Mouse (Mus musculus): ENCODE results near the gene Krtap1-3.
"Not testable (repeated sequence)": the region's sequence is repeated elsewhere in the genome, so short reads cannot be mapped to it uniquely, and the experiment has no call there.

Krtap1-3 gene

DNA sequence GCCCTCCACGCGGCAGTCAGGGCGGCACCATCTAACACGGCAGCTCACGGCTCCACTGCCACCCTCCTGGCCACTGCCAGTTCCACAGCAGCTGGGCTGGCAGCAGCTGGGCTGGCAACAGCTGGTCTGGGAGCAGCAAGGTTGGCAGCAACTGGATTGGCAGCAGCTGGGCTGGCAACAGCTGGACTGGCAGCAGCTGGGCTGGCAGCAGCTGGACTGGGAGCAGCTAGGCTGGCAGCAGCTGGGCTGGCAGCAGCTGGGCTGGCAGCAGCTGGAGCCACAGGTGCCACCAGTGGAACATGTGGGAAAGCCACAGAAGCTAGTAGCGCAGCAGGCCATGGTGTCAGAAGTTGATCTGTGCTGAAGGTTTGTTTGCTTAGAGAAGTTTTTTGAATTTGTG, at the start of gene Krtap1-3:
TSS of gene Krtap1-3 (minus strand) at position 359 of the 400 bp plus-strand sequence.
- DNase-seq (ENCODE audit: extremely low spot score, low spot score), result no peak

DNA sequence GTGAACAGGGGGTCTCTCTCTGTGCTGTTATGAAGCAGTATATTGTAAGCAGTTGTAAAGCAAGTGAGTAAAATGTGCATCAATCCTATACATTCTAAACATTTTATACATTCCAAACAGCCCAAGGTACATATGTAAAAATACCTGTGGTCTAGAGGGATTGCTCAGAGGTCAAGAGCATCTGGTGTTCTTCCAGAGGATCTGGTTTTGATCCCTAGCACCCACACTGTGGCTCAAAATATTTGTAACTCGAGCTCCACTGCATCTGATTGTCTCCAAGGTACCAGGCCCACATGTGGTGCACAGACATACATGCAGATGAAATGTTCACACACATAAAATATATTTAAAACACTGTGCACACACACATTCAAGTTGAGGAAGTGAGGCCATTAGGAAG, 49.8 kb upstream of the Krtap1-3 start:
- no peak for DNase-seq (ENCODE audit: extremely low spot score, low spot score)

DNA sequence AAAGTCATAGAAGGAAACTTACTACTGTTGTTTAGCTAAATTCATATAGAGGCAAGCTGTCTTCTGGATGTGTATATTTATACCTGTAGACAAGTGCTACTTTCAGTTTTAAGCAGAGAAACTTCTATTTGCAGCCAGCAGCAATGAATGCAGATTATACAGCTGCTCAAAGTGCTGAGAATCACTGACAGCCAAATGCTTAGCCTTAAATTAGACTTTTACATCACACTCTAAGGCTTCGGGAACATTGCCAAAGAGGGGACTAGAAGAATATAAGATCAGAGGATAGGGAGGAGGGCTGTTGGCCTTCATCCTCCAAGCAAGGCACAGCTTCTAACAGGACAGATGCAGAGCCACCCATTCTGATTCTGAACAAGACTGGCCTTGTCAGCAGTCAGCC, 45.9 kb upstream of the Krtap1-3 start:
- DNase-seq (ENCODE audit: extremely low spot score, low spot score), result no peak

DNA sequence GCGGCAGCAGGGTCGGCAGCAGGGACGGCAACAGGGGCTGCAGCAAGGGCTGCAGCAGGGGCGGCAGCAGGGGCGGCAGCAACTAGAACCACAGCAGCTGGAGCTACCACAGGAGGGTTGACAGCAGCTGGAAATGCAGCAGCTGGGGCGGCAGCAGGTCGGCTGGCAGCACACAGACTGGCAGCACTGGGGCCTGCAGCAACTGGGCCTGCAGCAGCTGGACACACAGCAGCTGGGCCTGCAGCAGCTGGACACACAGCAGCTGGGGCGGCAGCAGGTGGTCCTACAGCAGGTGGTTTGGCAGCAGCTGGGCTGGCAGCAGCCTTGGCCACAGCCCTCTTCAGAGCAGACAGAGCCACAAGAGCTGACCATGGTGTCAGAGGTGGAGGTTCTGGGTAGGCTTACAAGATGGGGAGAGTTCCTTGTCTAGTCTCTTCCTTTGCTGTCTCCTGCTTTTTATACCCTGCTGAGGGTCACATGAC, 43.6 kb upstream of the Krtap1-3 start, which contains the start of gene Krtap4-2:
TSS of gene Krtap4-2 (minus strand) at position 432 of the 482 bp plus-strand sequence.
- DNase-seq (ENCODE audit: extremely low spot score, low spot score), result no peak

DNA sequence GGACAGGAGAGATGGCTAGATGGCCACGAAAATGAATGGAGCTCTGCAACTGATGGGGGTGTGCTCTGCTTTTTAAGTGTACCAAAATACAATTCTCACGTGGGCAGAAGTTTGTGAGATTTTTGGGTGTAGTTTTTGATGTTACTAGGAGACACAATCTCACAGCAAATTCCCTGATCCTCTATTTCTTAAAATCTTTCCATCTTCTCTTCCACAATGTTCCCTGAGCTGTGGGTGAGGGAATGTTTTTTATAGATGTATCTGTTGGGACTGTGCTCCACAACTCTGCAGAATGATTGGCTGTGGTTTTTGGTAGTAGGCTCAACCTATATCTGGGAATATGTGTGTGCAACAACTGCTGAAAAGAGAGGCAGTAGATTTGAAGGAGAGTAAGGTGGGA, 42.2 kb upstream of the Krtap1-3 start:
- DNase-seq (ENCODE audit: extremely low spot score, low spot score), result no peak

DNA sequence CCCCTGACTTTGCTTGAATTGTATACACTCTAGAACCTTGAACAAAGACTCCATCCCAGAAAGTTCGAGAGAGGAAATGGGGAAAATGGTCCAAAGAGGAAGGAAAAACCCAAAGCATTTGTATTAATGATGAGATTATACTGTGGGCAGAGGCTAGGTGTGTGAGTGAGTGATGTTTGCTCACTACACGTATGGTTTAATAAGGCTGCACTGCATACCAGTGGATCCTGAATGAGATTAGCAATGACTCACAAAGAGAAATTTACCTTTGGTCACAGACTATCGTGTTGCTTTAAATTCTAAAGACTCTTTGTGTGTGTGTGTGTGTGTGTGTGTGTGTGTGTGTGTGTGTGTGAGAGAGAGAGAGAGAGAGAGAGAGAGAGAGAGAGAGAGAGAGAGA, 39.8 kb upstream of the Krtap1-3 start:
- no peak for DNase-seq (ENCODE audit: extremely low spot score, low spot score)

DNA sequence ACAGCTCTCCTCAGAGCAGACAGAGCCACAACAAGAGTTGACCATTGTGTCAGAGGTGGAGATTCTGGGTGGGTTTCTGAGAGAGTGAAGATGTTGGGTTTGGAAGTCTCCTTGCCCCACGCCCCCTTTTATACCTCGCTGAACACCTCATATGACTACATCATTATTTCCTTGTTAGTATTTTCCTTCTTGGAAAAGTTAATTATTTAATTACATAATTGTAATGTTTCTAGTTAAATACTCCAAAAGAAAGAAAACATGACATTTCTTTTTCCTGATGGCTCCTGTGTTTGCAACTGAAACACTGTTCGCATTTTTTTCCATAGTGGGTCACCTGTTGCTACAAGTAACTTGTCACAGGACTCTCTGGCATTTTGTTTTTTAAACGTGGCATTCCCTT, 37.0 kb upstream of the Krtap1-3 start, which contains the start of gene Krtap4-1:
TSS of gene Krtap4-1 (minus strand) at position 101 of the 400 bp plus-strand sequence.
- no peak for DNase-seq (ENCODE audit: extremely low spot score, low spot score)

DNA sequence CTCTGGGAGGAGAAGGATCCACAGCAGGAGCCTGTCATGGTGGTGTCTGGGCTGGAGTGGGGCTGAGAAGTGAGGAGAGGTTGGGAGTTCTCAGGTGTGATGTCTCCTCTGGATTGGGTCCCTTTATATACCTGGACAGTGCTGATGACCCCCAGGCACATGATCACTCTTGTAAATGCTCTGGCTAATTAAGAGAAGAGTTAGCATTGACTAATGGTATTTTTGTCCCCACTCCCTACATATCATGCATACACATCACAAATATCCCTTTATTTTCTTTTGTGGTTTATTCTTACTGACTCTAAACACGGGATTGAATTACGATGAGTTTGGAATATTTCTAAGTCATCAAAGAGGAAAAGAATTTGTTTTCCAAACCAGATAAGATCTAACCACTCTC, 29.2 kb upstream of the Krtap1-3 start, which contains the start of gene Gm11562:
TSS of gene Gm11562 (minus strand) at position 101 of the 400 bp plus-strand sequence.
- no peak for DNase-seq (ENCODE audit: extremely low spot score, low spot score)

DNA sequence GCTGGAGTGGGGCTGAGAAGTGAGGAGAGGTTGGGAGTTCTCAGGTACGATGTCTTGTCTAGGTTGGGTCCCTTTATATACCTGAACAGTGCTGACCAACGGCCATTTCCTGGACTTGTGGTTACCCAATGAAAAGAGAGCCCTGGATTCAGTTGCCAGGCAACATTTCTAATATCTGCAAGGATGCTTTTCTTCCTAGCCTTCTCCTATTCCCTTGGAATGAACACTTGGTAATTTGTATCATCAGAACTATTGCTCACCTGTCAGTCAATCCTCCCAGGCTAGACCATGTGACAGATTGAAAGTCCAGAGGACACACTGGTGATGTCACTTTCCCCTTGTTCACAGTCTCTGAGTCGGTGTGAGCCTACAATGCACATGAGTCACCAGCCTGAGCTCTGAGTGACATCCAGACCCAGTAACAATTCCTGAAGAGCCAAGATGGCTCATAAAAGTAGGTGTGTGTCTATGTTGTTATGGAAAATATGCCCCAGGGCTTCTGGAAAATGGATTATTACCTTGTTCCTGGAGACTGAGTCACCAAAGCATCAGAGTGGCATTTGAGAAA, 23.7 kb upstream of the Krtap1-3 start, which contains the start of gene Krtap2-4:
TSS of gene Krtap2-4 (minus strand) at position 51 of the 568 bp plus-strand sequence.
- DNase-seq (ENCODE audit: extremely low spot score, low spot score), result no peak

DNA sequence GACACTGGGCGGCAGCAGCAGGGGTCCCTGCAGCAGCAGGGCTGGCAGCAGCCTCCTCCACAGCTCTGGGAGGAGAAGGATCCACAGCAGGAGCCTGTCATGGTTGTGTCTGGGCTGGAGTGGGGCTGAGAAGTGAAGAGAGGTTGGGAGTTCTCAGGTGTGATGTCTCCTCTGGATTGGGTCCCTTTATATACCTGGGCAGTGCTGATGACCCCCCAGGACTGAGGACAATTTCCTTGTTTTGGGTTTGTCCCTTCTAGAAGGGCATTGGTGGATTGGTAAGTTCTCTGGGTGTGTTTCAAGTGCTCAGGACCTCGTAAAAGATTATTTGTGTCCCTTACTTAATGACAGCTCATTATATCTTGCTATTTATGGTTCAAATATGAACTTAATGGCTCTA, 18.9 kb upstream of the Krtap1-3 start, which contains the start of gene Gm11937:
TSS of gene Gm11937 (minus strand) at position 101 of the 400 bp plus-strand sequence.
- DNase-seq (ENCODE audit: extremely low spot score, low spot score), result not testable (repeated sequence)

DNA sequence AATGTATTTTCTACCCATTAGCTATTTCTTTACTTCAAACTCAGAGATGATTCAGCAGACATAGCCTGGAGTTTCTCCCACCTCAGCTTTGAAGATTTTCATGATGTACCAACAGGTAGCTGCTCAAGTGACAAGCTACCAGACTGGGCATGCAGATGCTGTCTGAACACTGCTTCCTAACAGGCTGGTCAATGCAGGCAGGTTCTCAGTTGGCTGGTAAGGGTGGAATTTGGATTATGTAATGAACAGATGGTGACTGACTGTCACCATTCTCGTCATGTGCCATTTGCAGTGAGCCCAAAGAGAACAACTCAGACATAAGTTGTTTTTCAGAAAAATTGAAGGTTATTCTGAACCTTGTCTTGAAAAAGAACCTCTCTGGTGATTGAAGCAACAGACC, 18.0 kb upstream of the Krtap1-3 start:
- DNase-seq (ENCODE audit: extremely low spot score, low spot score), result no peak

DNA sequence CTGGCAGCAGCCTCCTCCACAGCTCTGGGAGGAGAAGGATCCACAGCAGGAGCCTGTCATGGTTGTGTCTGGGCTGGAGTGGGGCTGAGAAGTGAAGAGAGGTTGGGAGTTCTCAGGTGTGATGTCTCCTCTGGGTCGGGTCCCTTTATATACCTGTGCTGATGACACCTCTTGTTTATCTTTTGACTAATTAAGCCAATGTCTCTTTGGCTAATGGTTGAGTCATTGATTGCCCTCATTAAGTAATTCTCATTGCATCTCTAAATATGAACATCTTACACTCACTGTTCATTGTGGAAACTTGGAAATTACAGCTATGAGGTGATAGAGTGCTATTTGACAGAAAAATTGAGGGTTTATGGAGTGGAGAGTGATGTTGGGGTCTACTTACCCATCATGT, 12.1 kb upstream of the Krtap1-3 start, which contains the start of gene Gm11938:
TSS of gene Gm11938 (minus strand) at position 101 of the 400 bp plus-strand sequence.
- not testable (repeated sequence) for DNase-seq (ENCODE audit: extremely low spot score, low spot score)

DNA sequence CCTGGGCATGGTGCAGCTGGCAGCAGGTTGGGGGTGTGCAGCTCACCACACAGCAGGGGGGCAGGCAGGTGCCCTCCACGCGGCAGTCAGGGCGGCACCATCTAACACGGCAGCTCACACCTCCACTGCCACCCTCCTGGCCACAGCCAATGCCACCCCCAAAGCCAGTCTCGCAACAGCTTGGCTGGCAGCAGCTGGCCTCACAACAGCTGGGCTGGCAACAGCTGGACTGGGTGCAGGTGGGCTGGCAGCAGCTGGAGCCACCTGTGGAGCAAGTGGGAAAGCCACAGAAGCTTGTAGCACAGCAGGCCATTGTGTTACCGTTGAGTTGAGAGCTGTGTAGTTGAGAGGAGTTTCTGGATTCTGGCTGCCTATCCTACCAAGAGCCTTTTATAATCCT, 6.6 kb upstream of the Krtap1-3 start, which contains the start of gene Krtap9-3:
TSS of gene Krtap9-3 (minus strand) at position 364 of the 400 bp plus-strand sequence.
- DNase-seq (ENCODE audit: extremely low spot score, low spot score), result not testable (repeated sequence)

DNA sequence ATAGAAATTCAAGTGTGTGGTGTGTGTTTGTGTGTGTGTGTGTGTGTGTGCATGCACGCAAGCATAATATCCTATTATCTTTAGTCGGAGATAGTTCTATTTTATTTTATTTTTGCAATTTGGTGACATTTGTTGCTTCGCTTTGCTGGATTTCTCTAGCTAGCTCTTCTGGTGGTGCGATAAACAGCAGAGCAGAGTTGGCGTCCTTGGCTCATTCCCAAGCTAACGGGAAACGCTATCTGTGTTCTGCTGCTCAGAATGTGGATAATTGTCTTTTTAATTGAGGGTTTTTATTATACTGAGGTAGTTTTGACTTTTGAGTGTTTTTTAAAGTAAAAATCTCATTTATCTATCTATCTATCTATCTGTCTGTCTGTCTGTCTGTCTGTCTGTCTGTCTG, 6.0 kb downstream of the Krtap1-3 start:
- no peak for DNase-seq (ENCODE audit: extremely low spot score, low spot score)

DNA sequence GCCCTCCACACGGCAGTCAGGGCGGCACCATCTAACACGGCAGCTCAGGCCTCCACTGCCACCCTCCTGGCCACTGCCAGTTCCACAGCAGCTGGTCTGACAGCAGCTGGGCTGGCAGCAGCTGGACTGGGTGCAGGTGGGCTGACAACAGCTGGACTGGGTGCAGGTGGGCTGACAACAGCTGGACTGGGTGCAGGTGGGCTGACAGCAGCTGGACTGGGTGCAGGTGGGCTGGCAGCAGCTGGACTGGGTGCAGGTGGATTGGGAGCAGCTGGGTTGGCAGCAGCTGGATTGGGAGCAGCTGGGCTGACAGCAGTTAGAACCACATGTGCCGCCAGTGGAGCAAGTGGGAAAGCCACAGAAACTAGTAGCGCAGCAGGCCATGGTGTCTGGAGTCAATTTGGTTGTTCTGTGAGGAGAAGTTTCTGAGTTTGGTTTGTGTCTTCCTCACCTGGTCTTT, 7.9 kb downstream of the Krtap1-3 start, which contains the start of gene Krtap1-4:
TSS of gene Krtap1-4 (minus strand) at position 410 of the 460 bp plus-strand sequence.
- no peak for DNase-seq (ENCODE audit: extremely low spot score, low spot score)

DNA sequence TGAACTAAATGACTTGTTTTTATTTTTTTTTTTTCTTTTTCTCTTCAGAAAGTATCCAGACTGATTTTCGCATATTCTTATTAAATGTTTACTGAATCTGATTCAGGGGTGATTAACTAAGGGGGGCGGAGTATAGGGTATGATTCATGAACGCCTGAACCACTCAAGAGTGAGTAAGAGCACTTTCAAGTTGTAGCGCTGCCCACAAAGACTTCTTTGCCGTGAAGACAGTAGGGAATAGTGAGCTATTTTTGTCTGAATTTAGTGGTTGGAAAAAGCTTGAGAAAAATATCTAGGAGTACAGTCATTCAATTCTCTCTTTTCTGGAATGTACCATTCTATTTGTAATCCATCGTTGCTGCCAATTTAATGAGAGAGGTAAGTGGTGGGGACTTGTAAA, 9.6 kb downstream of the Krtap1-3 start:
- DNase-seq (ENCODE audit: extremely low spot score, low spot score), result no peak

DNA sequence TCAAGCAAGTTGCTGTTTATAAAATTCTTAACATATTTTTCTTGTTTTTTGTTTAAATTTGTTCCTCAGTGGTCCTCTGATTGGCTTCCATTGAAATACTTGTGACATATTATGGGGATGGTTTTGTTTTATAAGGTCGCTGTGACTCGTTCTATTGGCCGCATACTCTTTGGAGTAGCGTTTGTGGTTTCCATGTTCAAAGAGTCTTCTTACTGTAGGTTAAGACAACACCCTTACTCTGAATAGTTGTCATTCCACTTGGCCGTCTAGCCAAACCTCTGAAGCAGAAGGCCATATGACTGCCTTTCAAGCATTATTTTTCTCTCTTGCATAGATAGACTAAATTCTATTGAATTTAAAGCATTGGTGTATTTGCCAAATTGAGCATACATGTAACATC, 10.1 kb downstream of the Krtap1-3 start:
- DNase-seq (ENCODE audit: extremely low spot score, low spot score), result no peak

DNA sequence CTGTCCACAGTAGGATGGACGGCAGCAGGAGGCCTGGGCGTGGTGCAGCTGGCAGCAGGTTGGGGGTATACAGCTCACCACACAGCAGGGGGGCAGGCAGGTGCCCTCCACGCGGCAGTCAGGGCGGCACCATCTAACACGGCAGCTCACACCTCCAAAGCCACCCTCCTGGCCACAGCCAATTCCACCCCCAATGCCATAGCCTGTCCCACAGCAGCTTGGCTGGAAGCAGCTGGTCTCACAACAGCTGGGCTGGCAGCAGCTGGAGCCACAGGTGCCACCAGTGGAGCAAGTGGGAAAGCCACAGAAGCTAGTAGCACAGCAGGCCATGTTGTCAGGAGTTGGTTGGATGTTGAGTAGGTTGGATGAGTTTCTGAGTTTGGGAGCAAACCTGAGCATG, 10.5 kb downstream of the Krtap1-3 start, which contains the start of gene Krtap1-5:
TSS of gene Krtap1-5 (minus strand) at position 381 of the 400 bp plus-strand sequence.
- no peak for DNase-seq (ENCODE audit: extremely low spot score, low spot score)

DNA sequence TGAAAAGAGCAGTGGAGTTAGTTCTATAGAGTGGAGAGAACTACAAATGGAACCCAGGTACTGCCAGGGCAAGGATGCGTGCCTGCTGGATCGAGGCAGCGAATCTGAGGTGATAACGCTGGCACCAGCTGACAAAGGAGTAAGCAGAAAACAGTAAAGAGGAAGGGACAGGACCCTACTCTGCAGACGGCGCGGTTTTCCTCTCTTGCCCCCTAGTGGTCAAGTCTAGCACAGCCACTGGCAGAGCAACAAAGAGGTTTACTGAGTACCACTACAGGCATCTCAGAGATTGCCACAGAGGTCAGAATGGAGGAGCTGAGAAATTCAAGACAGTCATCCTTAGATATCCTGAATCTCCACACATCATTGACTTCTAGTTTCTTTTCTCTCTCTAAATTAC, 17.0 kb downstream of the Krtap1-3 start:
- peak; percentile 80 for DNase-seq (ENCODE audit: extremely low spot score, low spot score)

DNA sequence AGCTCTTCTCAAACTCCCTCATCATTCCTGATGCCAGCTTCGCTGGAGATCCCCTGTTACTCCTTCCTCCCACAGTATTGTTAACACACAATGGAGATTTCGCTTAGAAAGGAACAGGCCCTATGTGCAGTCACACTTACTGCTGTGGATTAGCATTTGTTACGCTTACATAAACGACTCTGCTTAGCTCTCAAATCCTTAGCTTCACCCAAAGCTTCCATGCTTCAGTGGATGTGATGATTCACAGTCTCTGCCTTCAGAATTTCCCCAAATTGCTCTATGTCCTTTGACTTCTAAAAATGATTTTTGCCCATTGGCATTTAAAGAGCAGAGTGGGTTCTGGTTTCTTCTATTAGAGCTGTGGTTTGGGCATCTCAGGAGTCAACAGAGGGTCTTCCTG, 18.0 kb downstream of the Krtap1-3 start:
- DNase-seq (ENCODE audit: extremely low spot score, low spot score), result no peak

DNA sequence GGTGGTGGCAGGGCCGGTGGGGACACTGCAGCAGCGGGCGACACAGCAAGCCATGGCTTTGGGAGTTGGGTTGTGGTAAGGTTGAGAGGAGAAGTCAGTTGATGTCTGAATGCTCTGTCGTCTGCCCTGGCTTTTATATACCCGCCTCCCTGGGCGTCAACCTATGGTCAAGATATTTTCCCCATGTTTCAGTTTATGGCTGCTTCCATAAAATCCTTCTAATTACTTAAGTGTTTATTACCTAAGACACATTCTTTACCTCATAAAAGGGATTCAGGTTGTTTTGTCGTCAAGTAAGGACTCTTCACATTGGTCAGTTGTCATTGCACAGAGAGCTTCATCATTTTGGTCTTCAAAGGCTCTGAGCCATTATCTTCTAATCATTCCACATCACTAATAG, 24.6 kb downstream of the Krtap1-3 start, which contains the start of gene Krtap3-1:
TSS of gene Krtap3-1 (minus strand) at position 101 of the 400 bp plus-strand sequence.
- no peak for DNase-seq (ENCODE audit: extremely low spot score, low spot score)

DNA sequence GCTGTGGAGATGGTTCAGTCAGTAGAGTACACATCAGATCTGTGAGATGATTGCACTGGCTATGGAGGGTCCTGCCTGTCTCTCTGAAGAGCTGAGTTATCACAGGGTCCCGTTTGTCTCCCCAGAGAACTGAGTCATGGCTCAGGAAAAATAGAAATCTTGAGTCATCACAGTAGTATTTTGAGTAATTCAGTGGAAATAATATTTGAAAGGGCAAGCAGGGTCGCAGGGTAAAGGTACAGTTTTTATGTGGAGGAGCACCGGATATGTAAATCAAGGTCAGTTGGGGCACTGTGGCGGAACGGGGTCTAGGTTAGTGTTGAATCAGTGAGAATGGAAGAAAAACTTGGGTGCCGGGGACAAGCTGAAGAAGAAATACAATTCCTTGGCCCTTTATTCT, 28.6 kb downstream of the Krtap1-3 start:
- no peak for DNase-seq (ENCODE audit: extremely low spot score, low spot score)
